Mouse (Mus musculus) c-Kit-positive CD71-positive TER-119-positive erythroid progenitor cells, embryonic 14.5 days (primary cell): ENCODE measurements around the gene Azin2.

Experiments
- DNase-seq: peaks from one replicate; pipeline ENCODE4 v3.0.0-alpha.2; 2013; ENCODE audit warnings: low spot score

Gene Azin2

DNA sequence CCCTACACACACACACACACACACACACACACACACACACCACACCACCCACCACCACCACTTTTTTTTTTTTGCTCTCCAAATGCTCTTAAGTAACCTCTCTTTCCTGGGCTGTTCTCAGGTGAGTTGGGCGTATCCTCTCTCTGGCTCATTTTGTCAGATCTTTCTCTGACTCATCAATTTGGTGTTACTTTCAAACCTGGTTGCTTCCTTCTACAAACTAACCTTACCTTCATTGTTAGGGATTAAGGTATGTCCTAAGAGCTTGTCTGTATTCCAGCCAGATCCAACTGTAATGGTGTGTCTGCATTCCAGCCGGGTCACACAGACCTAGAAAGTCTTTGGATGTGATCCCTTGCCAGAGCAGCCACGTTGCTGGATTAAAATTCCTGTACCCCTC is 15.0 kb upstream of the Azin2 start:
- no peak for DNase-seq

DNA sequence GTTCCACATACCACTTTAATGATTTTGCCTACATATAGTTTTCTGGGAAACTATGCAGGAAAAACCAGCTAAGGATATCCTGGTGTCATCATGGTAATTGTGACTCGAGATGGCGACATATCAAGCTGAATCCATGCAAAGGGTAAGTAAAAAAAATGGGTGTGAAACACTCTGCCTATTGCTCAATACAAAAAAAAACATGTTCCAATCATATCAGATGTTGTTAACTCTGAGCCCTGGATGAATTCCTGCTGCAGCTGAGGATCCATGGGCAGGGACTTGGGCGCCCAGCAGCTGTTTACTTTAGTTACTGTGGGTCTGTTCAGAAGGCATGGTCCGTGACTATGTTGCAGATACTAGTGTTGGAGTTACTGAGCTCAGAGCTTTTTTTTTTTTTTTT is 14.3 kb upstream of the Azin2 start:
- no peak for DNase-seq

DNA sequence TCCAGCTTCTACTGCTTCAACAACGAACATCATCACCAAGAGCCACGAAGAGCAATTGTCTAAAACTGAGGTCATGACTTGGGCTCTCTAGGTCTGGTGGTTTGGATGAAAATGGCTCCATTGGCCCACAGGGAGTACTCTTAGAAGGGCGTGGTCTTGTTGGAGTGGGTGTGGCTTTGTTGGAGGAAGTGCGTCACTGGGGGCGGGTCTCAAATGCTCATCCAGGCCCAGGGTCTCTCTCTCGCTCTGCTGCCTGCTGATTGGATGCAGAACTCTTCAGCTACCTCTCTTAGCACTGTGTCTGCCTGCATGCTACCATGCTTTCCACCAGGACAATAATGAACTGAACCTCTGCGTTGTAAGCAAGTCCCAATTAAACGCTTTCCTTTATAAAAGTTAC is 12.4 kb upstream of the Azin2 start:
- DNase-seq, result no peak

DNA sequence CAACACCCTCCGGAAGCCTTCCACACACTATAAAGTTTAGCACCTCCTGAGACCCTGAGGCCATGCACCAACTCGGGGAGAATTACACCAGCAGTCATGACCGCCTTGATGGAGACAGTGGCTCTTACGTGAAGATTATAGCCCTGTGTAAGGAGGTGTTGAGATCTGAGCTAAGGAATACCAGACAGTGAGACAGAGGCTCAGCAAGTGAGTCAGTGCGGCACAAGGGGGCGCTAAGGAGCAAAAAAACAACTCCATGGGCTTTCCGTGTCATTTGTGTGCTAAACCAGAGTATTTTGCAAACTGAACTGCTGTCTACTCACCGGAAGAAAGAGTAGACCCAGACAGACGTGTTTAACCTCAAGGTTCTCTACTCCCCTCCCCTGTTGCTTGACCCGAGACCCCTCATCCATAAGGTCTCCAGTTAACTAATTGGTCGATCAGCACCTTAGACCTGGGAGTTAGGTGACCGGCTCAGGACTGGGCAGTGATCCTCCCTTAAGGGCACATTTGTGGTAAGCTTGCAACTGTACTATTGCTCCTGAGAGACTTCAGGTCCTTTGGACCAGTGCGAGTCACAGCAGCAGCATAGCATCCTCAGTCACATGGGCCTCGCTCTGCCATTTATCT is 8.9 kb upstream of the Azin2 start:
- peak; percentile 66 for DNase-seq

DNA sequence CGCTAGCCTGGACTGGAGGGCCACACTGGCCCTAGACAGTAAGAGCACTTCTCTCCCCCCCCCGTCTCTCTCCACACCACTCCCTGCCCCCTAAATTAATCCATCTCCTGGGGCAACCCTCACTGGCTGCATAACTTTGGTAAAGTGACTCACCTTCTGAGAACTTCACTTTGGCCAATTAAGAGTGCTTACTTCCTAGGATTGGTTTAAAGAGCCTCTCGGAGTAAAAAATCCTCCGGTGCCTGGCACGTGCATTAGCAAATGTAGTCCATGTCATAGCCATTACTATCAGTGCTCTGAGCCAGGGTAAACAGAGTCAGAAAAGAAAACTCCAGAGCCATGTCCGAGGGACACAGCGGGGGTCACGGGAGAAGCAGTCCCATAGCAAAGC is 8.2 kb upstream of the Azin2 start:
- DNase-seq, result no peak

DNA sequence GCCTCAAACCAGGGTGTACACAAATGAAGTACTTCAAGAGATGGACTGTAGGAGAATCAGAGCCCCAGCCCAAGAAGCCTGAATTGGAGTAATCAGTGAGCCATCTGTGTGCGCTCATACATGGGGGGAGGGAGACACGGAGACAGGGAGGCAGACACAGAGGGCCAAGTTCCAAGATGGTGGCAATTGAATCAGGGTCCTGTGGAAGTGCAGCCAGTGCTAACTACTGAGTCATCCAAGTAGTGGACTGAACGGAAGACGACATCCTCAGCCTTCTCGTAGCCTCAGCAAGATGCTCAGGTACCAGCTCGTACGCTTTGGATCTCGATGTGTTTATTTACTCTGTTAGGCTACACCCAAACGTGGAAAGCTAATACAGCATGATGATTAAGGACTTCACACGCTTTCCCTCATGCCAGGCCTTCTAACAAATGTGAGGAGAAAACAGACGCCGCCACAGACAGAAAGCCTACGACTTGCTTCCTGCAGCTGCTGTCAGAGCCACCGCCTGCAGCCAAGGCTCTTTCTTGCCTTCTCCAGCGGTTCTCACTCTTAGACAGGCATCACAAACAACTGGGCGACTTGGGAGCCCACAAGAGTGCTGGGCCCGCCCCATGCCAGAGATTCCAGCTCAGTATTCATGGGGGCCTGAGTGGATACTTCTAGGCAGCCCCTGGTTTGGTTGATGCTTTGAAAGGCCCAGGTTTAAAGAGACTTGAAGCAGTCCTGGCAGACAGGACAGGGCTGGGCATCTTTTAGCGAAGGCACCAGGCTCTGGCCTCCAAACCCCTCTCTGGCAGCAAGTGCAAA is 7.6 kb upstream of the Azin2 start:
- no peak for DNase-seq

DNA sequence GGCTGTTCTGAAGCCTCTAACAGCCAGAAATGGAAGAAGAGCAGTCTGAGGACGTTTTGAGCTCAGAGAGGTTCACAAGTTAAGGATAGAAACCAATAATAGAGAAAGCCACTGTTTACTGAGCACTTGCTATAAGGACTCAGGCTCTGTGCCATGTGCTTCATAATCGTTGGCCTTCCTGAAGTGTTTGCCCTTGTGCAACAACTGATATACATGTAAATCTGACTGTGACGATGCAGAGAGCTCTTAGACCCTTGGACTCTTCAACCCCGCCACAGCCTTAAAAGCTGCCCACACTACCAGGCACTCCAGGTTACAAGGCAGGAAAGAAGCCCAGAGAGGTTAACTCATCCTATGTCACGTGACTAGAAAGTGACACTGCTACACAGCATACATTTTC is 6.8 kb upstream of the Azin2 start:
- no peak for DNase-seq

DNA sequence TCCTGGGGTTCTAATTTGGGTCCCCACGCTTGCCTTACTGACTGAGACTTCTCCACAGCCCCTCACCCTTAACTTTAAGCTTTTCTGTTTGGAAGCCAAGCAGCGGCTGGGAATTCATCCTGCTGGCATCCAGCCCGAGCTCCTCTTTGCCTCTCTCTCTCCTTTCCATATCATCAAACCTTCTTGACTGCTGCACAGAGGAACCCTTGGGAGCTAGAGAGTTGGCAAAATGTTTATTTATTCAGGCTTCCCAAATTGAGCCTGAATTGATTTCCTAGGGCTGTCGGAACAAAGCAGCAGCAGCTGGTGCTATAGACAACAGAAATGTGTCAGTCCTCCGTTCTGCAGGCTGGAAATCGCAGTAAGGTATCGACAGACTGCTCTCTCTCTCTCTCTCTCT is 4.5 kb upstream of the Azin2 start:
- no peak for DNase-seq

DNA sequence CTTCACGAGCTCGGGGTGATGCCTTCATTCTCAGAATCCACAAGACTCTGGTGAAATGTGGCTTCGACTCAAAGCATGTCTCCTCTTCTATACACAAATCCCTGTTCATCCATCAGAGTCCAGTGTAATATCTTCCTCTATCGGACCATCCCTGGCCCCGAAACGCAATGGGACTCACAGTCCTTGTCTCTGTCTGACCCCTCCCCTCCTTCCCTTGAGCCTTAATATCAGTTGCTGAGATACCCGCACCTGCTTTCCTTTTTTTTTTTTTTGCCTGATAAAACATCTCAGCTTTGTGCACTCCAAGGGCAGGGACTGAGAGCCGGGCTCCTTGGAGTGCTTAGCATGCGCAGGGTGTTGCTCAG is 666 bp upstream of the Azin2 start:
- no peak for DNase-seq

DNA sequence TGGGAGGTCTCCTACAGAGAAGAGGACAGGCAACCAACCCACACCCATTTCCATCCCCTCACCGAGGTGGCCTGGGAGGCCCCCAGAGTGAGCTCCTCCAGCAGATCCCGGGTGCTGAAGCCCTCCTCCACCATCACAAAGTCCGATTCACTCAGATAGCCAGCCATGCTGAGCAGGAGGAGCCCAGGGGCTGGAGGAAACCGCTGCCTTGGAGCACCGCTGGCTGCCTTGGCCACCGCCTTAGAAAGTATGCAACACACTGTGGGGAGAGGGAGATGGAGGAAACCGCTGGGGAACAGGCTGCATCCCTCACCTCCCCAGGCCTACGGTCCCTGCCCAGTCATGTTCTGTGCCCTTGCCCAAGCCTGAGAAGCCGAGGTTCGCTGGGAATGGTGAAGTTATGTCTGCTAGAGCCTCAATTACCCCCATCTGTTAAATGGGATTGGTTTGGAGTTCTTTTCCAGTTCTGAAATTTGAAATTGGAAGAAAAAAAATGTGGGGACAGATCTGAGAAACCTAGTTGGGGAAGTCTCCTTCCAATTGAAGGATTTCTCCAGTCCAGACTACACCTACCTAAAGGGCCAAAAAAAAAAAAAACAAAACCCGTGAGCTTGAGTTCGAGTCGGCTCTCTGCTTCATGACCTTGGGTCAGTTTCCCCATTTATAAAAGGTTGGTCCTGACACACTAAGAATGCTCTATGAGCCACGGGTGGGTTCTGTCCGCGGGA is 777 bp downstream of the Azin2 start:
- DNase-seq, result no peak

DNA sequence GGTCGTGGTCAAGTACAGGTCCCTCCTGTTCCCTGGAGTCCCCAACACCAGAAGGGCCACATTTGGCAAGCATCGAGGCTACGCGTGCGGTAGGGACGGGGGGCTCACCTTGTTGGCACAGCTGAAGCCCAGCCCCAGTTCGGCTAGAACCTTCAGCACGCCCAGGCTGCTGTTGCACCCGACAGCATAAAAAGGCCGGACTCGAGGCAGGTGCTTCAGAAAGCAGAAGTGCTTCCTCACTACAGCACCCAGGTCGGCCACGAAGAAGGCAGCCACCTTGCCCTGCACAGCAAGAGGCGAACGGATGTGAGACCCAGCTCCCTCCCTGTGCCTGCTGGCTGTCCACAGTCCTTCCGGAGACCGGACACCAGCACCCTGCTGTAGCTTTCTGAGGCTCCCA is 2.6 kb downstream of the Azin2 start:
- no peak for DNase-seq

DNA sequence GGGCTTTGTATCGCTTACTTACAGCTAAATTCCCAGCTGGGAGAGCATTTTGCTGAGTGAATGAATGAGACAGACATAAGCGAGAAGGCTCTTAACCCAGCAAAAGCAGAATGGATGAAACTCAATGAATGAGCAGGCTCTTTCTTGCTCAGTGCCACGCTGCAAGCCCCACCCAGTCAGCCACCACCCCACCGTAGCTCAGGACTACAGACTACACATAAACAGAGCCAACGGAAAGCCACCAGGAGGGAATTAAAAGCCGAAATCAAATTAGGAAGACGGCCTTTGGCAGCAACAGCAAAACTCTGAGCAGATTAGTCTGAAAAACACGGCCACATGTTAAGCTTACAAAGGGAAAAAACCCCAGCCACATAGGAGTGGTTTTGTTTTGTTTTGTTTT is 3.4 kb downstream of the Azin2 start:
- DNase-seq, result no peak

DNA sequence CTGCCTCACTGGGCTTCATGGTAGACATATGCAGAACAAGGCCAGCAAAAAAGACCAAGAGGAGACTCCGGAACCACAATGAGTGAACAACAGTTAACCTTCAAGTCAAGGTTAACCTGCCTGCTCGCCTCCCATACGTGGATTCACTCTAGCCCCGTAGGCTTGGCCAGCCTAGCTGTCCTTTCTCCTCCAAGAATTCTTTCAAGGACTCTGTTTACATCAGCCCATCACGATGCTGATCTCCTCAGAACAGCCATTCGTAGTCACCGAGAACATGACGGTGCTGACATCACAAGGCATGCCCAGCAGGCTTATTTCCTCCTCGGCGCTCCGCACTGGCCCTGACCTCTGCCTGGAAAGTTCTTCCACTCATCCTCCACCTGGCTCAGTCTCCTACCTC is 4.1 kb downstream of the Azin2 start:
- no peak for DNase-seq

DNA sequence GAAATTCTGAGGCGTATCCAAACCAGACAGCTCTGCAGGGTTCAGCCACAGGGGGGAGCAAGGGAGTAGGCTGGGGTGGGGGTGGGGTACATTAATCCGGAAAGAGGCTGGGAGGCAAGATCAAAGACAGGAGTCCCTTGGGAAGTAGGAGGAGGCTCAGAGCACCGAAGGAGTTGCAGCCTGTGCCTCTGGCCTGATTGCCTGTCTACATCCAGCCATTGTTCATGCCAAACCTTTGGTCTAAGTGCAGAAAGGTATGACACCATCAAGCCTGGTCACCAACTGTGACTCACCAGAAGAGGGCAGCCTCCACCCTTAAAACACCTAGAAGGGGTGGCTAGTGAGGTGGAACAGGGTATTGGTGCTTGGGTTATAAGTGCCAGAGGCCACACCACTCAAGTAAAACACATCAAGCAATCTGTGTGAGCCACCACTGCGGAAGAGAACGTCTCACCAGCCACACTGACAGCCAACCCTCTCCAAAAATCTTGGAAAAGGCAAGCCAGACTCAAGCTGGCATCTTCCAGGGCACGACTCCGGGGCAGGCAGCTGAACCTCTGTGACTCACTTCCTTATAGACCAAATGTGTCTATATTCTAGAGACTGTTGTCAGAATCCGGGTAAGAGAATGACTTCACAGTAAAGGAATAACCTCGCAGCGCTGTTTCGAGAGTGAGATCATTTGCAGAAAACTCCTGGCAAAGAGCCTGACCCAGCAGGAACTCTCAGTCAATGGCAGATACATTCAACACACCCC is 4.9 kb downstream of the Azin2 start:
- peak; percentile 49 for DNase-seq

DNA sequence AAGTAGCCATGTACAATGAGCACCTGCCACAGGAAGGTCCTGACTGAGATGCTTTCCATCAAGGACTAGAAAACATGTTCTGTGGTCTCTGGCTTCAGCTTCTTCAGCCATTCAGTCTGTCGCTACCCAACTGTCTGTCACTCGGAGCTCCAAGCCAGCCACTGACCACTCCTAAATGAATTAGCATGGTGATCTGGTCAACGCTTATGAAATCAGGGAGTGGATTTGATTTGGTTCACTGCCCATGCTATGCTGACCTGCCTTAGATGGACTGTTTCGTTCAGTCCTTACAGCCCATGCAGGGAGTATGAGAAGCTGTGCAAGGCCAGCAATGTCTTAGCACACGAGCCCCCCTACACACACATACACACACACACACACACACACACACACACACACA is 8.4 kb downstream of the Azin2 start:
- no peak for DNase-seq

DNA sequence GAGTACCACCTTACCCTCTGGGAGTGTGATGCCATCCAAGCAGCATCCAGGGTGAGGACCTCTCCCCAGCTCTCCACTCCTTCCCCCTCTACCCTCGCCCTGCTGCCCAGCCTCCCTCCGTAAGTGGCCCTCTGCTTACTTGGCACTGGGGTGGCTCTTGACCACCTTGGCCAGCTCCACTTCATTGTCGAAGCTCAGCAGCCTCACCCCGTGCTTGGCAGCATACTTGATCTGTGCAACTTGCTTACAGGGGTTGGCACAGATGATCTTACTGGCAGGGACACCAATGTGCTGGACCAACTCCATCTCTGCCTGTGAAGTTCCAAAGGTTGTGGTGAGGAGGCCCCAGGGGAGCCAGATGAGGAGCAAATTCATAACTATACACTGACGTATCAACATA is 11.8 kb downstream of the Azin2 start:
- DNase-seq, result no peak

DNA sequence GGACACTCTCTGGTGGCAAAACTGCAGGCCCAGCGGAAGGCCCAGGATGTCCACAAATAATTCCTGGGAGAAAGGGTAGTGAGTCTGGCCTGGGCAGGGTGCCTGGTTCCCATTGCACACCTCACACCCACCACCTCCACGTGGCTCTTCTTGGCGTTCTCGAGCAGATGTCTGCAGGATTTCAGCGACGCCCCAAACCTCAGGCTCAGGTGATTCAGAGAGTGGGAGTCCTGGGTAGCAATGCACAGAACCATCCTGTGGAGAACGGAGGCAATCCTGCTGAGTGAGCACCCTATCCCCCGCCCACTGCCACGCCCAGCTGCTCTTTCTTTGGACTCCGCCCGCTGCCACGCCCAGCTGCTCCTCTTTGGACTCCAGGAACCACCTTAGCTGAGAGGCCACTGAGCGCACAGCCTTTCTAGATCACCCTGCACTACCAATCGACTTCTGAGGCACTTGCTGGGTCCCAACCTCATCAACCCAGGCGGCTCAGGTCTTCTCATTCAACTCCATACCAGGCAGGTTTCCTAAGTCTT is 12.7 kb downstream of the Azin2 start:
- DNase-seq, result peak; percentile 62

DNA sequence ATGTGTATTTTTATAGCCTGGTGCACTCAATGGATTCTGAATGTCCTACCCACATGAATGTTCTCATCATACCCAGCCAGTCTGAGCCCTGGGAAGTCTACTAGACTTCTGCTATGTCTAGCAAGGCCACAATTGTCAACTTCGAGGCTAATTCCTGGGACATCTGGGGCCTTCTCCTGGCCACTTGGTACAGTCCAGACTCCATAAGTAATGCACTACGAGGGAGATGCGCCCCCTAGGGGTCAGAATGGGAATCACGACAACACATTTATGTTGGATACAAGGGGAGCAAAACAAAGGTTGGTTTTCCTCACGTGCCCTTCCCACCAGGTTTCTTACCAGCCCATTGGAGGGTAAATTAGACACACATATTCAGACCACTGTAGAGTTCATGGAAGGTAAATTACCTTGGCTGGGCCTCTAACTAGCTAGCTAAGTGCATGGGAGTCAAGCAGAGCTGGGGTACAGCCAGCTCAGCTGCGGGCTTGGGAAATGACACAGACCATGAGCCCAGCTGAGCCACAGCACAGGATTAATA is 14.0 kb downstream of the Azin2 start:
- peak; percentile 52 for DNase-seq

DNA sequence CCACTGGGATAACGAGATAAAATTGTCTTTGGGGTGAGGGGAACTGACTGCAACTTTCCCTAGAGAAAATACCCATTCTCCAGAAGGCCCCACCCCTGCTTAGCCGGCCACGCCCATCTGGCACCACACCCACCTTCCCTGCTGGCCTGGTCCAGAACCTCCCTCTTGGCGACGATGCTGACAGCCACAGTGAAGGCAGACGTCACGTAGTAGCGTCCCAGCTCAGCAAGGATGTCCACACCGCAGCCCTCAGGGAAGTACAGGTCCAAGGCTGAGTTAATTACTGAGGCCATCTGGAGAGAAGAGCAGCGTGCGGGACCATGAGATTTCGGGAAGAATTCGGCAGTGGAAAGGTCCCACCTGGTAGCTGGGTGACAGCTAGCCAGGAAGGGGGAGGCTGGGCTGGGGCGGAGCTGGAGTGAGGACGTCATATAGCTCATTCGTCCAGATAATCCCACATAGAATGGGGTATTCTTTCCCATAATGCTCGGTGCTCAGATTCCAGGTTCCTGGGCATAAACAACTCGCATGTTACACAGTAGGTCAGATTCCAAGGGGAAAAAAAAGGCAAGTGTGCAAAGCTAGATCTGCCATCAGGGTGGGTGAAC is 14.8 kb downstream of the Azin2 start:
- peak; percentile 37 for DNase-seq

DNA sequence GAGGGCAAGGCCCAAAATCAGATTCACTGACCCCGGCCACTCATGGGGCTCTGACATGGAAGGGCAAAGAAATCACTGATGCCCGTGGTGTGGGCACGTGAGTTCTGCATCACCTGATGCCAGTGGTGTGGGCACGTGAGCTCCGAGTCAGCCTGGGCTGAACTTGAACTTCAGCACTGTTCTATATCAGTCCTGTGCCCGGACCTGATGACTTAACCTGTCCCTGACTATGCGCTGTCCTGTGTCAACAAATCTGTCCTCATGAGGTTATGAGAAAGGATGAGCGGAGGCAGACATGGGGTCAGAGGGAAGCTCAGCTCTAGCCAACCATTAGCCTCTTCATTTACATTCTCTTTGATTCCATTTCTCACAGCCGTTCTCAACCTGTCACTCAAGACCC is 15.5 kb downstream of the Azin2 start:
- DNase-seq, result no peak

DNA sequence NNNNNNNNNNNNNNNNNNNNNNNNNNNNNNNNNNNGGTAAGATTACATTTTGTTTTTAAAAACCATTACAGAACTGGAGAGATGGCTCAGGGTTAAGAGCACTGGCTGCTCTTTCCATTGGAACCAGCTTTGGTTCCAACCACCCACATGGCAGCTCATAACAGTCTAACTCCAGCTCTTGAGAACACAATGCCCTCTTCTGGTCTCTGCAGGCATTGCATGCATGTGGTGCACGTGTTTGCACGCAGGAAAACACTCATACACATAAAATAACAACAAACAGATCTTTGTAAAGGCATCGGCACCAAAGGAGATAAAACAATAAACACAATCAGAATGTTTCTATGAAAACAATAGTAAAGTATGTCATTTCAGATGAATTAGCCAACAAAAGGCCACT is 19.9 kb downstream of the Azin2 start:
- DNase-seq, result no peak

DNA sequence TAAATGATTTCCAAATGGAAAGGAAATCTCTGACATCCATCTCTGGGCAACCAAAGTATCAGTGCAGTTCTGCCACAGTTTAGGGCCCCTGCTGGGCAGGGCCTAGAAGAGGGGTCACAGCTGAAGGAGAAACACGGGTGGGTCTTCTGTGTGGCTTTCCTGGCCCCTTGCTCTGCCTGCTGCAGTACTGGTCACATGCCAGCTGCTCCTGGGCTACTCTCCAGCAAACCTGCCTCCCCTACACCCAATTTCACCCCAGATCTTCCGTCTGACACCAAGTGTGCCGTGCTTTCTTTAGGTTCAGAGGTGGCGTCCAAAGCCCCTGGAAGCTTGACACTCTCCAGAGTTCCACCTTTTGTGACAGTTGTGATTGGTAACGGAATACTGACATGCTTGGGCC is 26.6 kb downstream of the Azin2 start:
- no peak for DNase-seq
